Mouse (Mus musculus) embryonic facial prominence, embryonic 11.5 days (tissue): ENCODE results near the gene Cpne5. TPM values are rescaled to one million over a fixed set of nuclear protein-coding genes. Genes with fewer than 3 reads are reported as not detected.
A peak's percentile ranks its signal among the peaks of the same experiment; 100 is the strongest.

Experiments used
- ATAC-seq: fragments of 200-750 bp; cut with Nextera tagmentation; replicated peaks from 2 replicates; pipeline ENCODE4 v1.8.0; 2017; ENCODE audit warnings: low read depth; ENCODE audit not compliant: insufficient number of reproducible peaks, low FRiP score, low TSS enrichment
- DNase-seq: peaks from one replicate; pipeline ENCODE4 v3.0.0-alpha.2; 2015; ENCODE audit warnings: low spot score
- H3K27ac ChIP-seq: fragments of 300-500 bp; sonication (generic); replicated peaks from 2 replicates; pipeline ENCODE4 v1.5.1; 2014; ENCODE audit warnings: mild to moderate bottlenecking, low read depth, low read length, control low read depth
- H3K27me3 ChIP-seq: fragments of 300-500 bp; sonication (generic); 2 replicates; pipeline ENCODE4 v1.6.1; 2014; ENCODE audit warnings: mild to moderate bottlenecking, low read length, moderate library complexity, mixed read lengths; ENCODE audit not compliant: control insufficient read depth, insufficient read depth
- H3K36me3 ChIP-seq: fragments of 300-500 bp; sonication (generic); replicated peaks from 2 replicates; pipeline ENCODE4 v1.6.1; 2014; ENCODE audit warnings: low read depth, mild to moderate bottlenecking, low read length, moderate library complexity, mixed read lengths; ENCODE audit not compliant: control insufficient read depth, insufficient read depth
- H3K4me1 ChIP-seq: fragments of 300-500 bp; sonication (generic); 2 replicates; pipeline ENCODE4 v1.6.1; 2014; ENCODE audit warnings: low read length, mixed read lengths; ENCODE audit not compliant: control insufficient read depth, insufficient read depth
- H3K4me2 ChIP-seq: fragments of 300-500 bp; sonication (generic); 2 replicates; pipeline ENCODE4 v1.6.1; 2014; ENCODE audit warnings: low read depth, mild to moderate bottlenecking, control low read depth, low read length, moderate library complexity
- H3K4me3 ChIP-seq: fragments of 300-500 bp; sonication (generic); 2 replicates; pipeline ENCODE4 v1.5.1; 2014; ENCODE audit warnings: low read depth, low read length, control low read depth
- H3K9ac ChIP-seq: fragments of 300-500 bp; sonication (generic); replicated peaks from 2 replicates; pipeline ENCODE4 v1.6.1; 2014; ENCODE audit warnings: mild to moderate bottlenecking, control low read depth, low read length
- H3K9me3 ChIP-seq: fragments of 300-500 bp; sonication (generic); replicated peaks from 2 replicates; pipeline ENCODE4 v1.6.1; 2016; ENCODE audit warnings: mild to moderate bottlenecking, low read length, inconsistent platforms, mixed read lengths; ENCODE audit not compliant: control insufficient read depth
- WGBS: fragments of 180-500 bp; shearing (Covaris S2); extraction: QIAGEN DNeasy Blood & Tissue Kit; methylation state at CpG from one replicate; pipeline ENCODE4 v1.1.7; 2014; 5-methylcytosine and 5-hydroxymethylcytosine counted together
- polyA plus RNA-seq: library from polyadenylated mRNA; unstranded; fragments of >200 nt; fragmentation: Nextera tagmentation; extraction: Ambion mirVana; gene quantifications from 2 replicates; pipeline ENCODE4 v1.2.1, GENCODE M21; 2014

Gene Cpne5
- polyA plus RNA-seq, 1 experiment from 2014 or later, result 4.5 TPM

GRCm38 (mm10) chr17:29180406-29181127 lies 57.4 kb downstream of the Cpne5 start:
- Histone ChIP-seq H3K4me1 (peaks cover 3% of the 10 kb centered on the region; the same call in 1 of the 2 replicates), H3K27ac (no peak overlapping the region), H3K4me2 (no peak overlapping the region), H3K4me3 (no peak overlapping the region), H3K27me3 (no peaks in the 10 kb centered on the region), H3K36me3 (no peaks in the 10 kb centered on the region), H3K9me3 (no peaks in the 10 kb centered on the region), H3K9ac (no peak overlapping the region)
- 70% methylated on average over 4 of the region's 4 CpGs for WGBS
- ATAC-seq (no peak), DNase-seq (no peak)

- Histone ChIP-seq H3K36me3 (no peaks in the 10 kb centered on the region), H3K9ac (no peak overlapping the region), H3K27ac (no peak overlapping the region), H3K4me2 (no peak overlapping the region), H3K9me3 (no peaks in the 10 kb centered on the region), H3K27me3 (no peaks in the 10 kb centered on the region), H3K4me1 (peaks cover 3% of the 10 kb centered on the region; the same call in 1 of the 2 replicates), H3K4me3 (no peak overlapping the region)
- WGBS, result 91% methylated on average over 6 of the region's 6 CpGs
- ATAC-seq, result no peak
- no peak for DNase-seq
Measured at GRCm38 (mm10) chr17:29179917-29180316, 58.0 kb downstream of the Cpne5 start.

DNA sequence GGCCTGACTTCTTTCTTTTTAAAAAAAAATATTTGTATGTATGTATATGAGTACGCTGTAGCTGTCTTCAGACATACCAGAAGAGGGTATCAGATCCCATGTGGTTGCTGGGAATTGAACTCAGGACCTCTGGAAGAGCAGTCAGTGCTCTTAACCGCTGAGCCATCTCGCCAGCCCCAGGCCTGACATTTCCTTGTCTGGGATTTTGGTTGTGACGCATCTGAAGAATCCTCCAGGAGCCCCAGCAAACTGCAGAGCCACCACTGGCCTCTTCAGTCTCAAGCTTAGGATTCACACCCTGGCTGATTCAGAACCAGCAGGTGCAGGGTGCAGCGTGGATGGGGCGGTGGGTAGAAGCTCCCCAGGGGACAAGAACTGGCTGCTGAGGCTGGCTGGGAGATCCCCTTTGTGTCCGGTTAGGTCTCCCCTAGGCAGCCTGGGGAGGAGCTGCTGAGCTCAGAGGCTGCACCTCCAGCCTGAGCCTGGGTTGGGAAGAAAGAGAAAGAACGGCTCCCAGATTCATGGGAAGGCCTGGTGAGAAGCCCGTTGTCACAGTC lies 59.4 kb downstream of the Cpne5 start:
- Histone ChIP-seq H3K4me2 (no peak overlapping the region), H3K4me1 (peaks cover 3% of the 10 kb centered on the region; the same call in 1 of the 2 replicates), H3K36me3 (no peaks in the 10 kb centered on the region), H3K27ac (no peak overlapping the region), H3K9me3 (no peaks in the 10 kb centered on the region), H3K27me3 (no peaks in the 10 kb centered on the region), H3K9ac (no peak overlapping the region), H3K4me3 (no peak overlapping the region)
- WGBS, result 65% methylated on average over 9 of the region's 9 CpGs
- ATAC-seq, result no peak
- DNase-seq, result no peak

GRCm38 (mm10) chr17:29176391-29177267 lies 61.3 kb downstream of the Cpne5 start:
- H3K9ac ChIP-seq, result no peak overlapping the region
- ATAC-seq (peak; percentile 67), DNase-seq (peak; percentile 81)
- H3K27me3 ChIP-seq, result no peaks in the 10 kb centered on the region
- peaks cover 3% of the 10 kb centered on the region; the same call in 1 of the 2 replicates for H3K4me1 ChIP-seq
- H3K36me3 ChIP-seq, result no peaks in the 10 kb centered on the region
- no peak overlapping the region for H3K4me2 ChIP-seq
- H3K9me3 ChIP-seq, result no peaks in the 10 kb centered on the region
- no peak overlapping the region for H3K4me3 ChIP-seq
- H3K27ac ChIP-seq, result no peak overlapping the region
- 13% methylated on average over 9 of the region's 9 CpGs for WGBS

- Histone ChIP-seq H3K9me3 (no peaks in the 10 kb centered on the region), H3K4me3 (no peak overlapping the region), H3K4me2 (no peak overlapping the region), H3K9ac (no peak overlapping the region), H3K27ac (no peak overlapping the region), H3K27me3 (no peaks in the 10 kb centered on the region), H3K36me3 (no peaks in the 10 kb centered on the region), H3K4me1 (peaks cover 3% of the 10 kb centered on the region; the same call in 1 of the 2 replicates)
- 71% methylated on average over 3 of the region's 3 CpGs for WGBS
- no peak for ATAC-seq
- no peak for DNase-seq
Measured at GRCm38 (mm10) chr17:29175693-29176092, 62.3 kb downstream of the Cpne5 start.

- DNase-seq (no peak), ATAC-seq (no peak)
- Histone ChIP-seq H3K4me1 (peaks cover 3% of the 10 kb centered on the region; the same call in 1 of the 2 replicates), H3K27ac (no peak overlapping the region), H3K4me2 (no peak overlapping the region), H3K9me3 (no peaks in the 10 kb centered on the region), H3K9ac (no peak overlapping the region), H3K36me3 (no peaks in the 10 kb centered on the region), H3K4me3 (no peak overlapping the region), H3K27me3 (no peaks in the 10 kb centered on the region)
- 71% methylated on average over 8 of the region's 8 CpGs for WGBS
Measured at GRCm38 (mm10) chr17:29173165-29173564, 64.8 kb downstream of the Cpne5 start.

DNA sequence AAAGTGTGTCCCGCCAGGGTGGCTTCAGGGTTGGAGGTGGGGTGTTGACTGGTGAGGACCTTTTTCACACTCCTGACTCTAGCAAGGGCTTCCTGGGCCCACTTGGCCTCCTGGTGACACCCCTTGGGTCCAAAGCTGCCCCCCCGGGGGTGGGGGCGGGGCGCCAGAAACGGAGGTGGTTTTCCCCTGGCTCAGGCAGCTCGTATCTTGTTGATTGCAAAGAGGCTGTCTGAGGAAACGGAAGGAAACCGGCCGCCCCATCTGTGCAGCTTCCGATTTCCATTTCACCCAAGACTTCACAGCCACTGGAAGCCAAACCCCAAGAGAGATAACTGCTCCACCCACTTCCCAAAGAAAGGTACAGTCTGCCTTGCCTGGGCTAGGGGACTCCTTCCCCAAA lies 65.9 kb downstream of the Cpne5 start:
- Histone ChIP-seq H3K4me2 (no peak overlapping the region), H3K4me3 (no peak overlapping the region), H3K27ac (no peak overlapping the region), H3K27me3 (no peaks in the 10 kb centered on the region), H3K9ac (no peak overlapping the region), H3K9me3 (no peaks in the 10 kb centered on the region), H3K4me1 (peaks cover 4% of the 10 kb centered on the region; the same call in 1 of the 2 replicates), H3K36me3 (no peaks in the 10 kb centered on the region)
- ATAC-seq (no peak), DNase-seq (no peak)
- 67% methylated on average over 10 of the region's 10 CpGs for WGBS
